Mouse (Mus musculus) brain, embryonic 14.5 days (tissue): ENCODE data around the gene Selp. TPM values are rescaled to one million over a fixed set of nuclear protein-coding genes. Genes with fewer than 3 reads are reported as not detected.
A peak's percentile ranks its signal among the peaks of the same experiment; 100 is the strongest.

ENCODE experiments used
- DNase-seq: peaks from one replicate; pipeline ENCODE4 v3.0.0-alpha.2; 2011; ENCODE audit warnings: low read depth
- CTCF ChIP-seq: fragments of 200-500 bp; IDR thresholded peaks from 2 replicates; pipeline ENCODE4 v1.5.1; 2012; ENCODE audit warnings: inconsistent platforms, mild to moderate bottlenecking, moderate library complexity, borderline replicate concordance; ENCODE audit not compliant: insufficient read depth, insufficient read length; ENCODE audit errors: extremely low read depth
- POLR2A ChIP-seq: fragments of 200-500 bp; IDR thresholded peaks from 2 replicates; pipeline ENCODE4 v1.6.1; 2012; ENCODE audit warnings: mild to moderate bottlenecking, inconsistent platforms, borderline replicate concordance; ENCODE audit not compliant: poor library complexity, insufficient read depth, insufficient read length, severe bottlenecking; ENCODE audit errors: extremely low read depth
- polyA plus RNA-seq: library from polyadenylated mRNA; depleted of rRNA; stranded (reverse); fragments of >200 nt; gene quantifications from 2 replicates; pipeline ENCODE4 v1.2.3, GENCODE M21; 2012

The Selp gene
- polyA plus RNA-seq, 1 experiment, result not detected

GRCm38 (mm10) chr1:164151387-164152088, 36.5 kb downstream of the Selp start, which contains the start of gene F5:
TSS of gene F5 (plus strand) at chr1:164151838.
- no peak for DNase-seq
- TF ChIP-seq CTCF (no peak), POLR2A (no peak)

DNA sequence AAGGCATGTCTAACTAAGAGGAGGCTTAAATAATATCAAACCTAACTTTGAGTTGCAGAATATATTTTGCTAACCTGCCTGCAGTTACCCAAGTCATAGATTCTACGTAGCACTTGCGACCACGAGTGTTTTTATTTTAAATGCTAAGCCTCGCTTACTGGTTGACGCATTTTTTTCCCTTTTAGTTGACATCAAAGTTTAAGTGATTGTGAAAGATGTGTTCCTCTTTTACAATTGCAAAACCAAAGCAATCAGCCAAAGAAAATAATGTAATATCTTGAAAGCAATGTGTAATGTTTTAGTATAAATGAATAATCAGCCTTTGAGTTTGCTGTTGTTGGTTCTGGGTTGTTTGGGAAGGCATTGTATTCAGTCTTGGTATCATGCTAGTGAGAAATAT, 37.8 kb downstream of the Selp start:
- TF ChIP-seq CTCF (no peak), POLR2A (no peak)
- no peak for DNase-seq

DNA sequence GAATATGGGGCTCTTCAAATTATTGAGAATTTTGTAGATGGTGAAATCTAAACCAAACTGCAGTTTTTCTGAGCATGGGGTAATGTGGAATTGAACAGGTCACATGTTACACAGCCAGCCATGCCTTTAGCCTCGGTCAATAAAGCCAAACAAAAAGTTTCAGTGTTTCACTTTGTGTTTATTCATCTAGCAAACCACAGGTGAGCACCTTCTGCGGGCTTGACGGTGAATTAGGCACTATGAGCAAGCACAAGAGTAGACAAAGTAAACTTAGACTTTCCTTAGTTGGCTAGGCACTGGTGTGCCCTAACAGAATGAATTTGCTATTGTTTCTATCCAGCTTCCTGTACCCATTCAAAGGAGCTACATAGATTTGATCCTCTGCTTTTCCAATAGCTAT, 39.9 kb downstream of the Selp start:
- TF ChIP-seq POLR2A (no peak), CTCF (no peak)
- no peak for DNase-seq

GRCm38 (mm10) chr1:164158571-164158970, 43.5 kb downstream of the Selp start:
- TF ChIP-seq CTCF, result no peak
- no peak for TF ChIP-seq POLR2A

GRCm38 (mm10) chr1:164159781-164160180, 44.7 kb downstream of the Selp start:
- DNase-seq, result no peak
- TF ChIP-seq CTCF, result no peak
- TF ChIP-seq POLR2A, result no peak

More at GRCm38 (mm10) chr1:164158571-164158970, 43.5 kb downstream of the Selp start:
- no peak for DNase-seq

DNA sequence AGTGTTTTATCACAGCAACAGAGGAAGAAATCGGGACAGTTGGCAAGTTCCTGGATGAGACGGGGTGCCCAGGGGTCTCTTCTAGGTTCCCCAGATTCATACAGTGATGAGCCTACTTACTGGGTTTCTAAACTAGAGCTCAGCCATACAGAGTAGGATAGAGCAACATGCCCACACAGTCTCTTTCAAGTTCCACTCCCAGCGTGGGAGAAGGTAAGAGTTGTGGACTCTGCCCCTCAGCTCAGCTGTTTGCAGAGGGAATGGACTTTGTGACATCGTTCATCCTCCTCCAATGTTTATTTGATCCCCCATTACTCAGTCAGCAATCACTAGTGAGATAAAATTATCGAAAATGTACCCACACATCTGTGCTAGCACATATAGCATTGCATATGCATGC, 47.7 kb downstream of the Selp start:
- TF ChIP-seq CTCF (no peak), POLR2A (no peak)
- DNase-seq, result no peak

DNA sequence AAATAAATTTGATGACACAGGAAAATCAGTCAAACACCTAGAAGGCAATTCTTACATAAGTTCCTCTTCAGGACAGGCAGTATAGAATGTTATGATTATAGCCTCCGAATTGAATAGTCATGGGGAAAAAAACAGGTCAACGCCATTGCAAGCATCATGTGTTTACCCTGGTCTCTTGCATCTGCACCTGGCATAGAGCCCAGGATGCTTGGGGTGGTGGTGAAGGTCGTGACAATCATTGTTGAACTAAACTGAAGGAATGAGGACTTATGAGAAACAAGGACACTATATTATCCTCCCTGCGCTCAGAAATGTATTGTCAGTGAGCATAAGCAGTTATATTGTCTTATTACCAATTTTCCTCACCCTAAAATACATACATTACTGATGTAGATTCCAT, 53.8 kb downstream of the Selp start:
- no peak for DNase-seq
- no peak for TF ChIP-seq CTCF
- no peak for TF ChIP-seq POLR2A

DNA sequence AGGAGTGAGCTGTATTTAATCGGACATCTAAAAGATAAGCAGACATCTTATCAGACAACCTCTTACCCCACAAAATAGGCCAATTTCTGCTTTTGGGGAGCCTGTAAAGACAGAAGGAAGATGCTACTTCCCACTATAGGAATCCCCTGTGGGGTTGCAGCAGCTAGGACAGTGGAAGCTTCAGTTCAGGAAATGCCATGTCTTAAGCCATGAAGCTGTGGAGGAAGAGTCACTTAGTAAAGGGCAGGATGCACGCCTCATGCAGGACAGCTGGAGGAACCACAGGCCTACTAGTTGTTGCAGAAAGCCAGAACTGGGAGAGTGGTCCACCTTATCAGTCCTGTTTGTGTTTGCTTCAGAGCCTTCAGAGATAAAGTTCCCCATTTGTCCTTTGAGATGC, 55.4 kb downstream of the Selp start:
- no peak for DNase-seq
- TF ChIP-seq CTCF (no peak), POLR2A (no peak)

GRCm38 (mm10) chr1:164173145-164173544, 58.1 kb downstream of the Selp start:
- DNase-seq, result no peak
- TF ChIP-seq CTCF (no peak), POLR2A (no peak)

GRCm38 (mm10) chr1:164176856-164177255, 61.8 kb downstream of the Selp start:
- TF ChIP-seq POLR2A (no peak), CTCF (no peak)
- DNase-seq, result no peak

GRCm38 (mm10) chr1:164178429-164178828, 63.4 kb downstream of the Selp start:
- peak; percentile 34 for DNase-seq

More at GRCm38 (mm10) chr1:164178429-164178828, 63.4 kb downstream of the Selp start:
- no peak for TF ChIP-seq POLR2A
- no peak for TF ChIP-seq CTCF
